Mouse (Mus musculus) cerebellum, postnatal 36 days (tissue): ENCODE measurements at regions not wholly inside any gene's neighbourhood (a gene's known extent, or its start where the extent isn't known, plus 50 kb on each side); places are given as distances from the start of the nearest gene placed in this dataset.

ENCODE experiments used
- DNase-seq, 2 experiments: peaks; one replicate each; pipeline ENCODE4 v3.0.0; 2021 to 2022; ENCODE audit warnings: mixed read lengths in 2 of 2

- no peak for DNase-seq
These were observed 273.1 kb downstream of the Atp23 start for GRCm38 (mm10) chr10:126628057-126628456.

- no peak for DNase-seq
These were observed 275.7 kb downstream of the Atp23 start for GRCm38 (mm10) chr10:126625466-126625865.

- DNase-seq = no peak
These were observed 280.4 kb downstream of the Atp23 start for GRCm38 (mm10) chr10:126620802-126621201.

- no peak for DNase-seq
These were observed 281.2 kb downstream of the Atp23 start for GRCm38 (mm10) chr10:126619970-126620369.

GRCm38 (mm10) chr10:126612226-126612625 lies 288.9 kb downstream of the Atp23 start:
- DNase-seq = no peak

GRCm38 (mm10) chr10:126610506-126610905 lies 290.6 kb downstream of the Atp23 start:
- no peak for DNase-seq

GRCm38 (mm10) chr10:126599686-126600085 lies 301.5 kb downstream of the Atp23 start:
- no peak for DNase-seq

GRCm38 (mm10) chr10:126568155-126568554 lies 333.0 kb downstream of the Atp23 start:
- DNase-seq = no peak

GRCm38 (mm10) chr10:126565326-126565725 lies 335.8 kb downstream of the Atp23 start:
- DNase-seq = no peak

- no peak for DNase-seq
These were observed 346.1 kb downstream of the Atp23 start for GRCm38 (mm10) chr10:126555080-126555479.

- DNase-seq = no peak
These were observed 369.2 kb downstream of the Atp23 start for GRCm38 (mm10) chr10:126531950-126532349.

- DNase-seq = peak in 1 of 2 experiments; percentile 50
These were observed 369.8 kb downstream of the Atp23 start for GRCm38 (mm10) chr10:126531368-126531767.

- no peak for DNase-seq
These were observed 372.4 kb downstream of the Atp23 start for GRCm38 (mm10) chr10:126528801-126529200.

GRCm38 (mm10) chr10:126526186-126526585 lies 375.0 kb downstream of the Atp23 start:
- no peak for DNase-seq

- DNase-seq = peak in 1 of 2 experiments; percentile 6
These were observed 379.0 kb downstream of the Atp23 start for GRCm38 (mm10) chr10:126521836-126522815.

- DNase-seq = peak; percentile 72 to 82
These were observed 380.2 kb downstream of the Atp23 start for GRCm38 (mm10) chr10:126520973-126521372.

GRCm38 (mm10) chr10:126513185-126513584 lies 388.0 kb downstream of the Atp23 start:
- no peak for DNase-seq

GRCm38 (mm10) chr10:126511511-126511910 lies 389.6 kb downstream of the Atp23 start:
- DNase-seq = peak; percentile 83 to 85

- DNase-seq = no peak
These were observed 395.2 kb downstream of the Atp23 start for GRCm38 (mm10) chr10:126505988-126506387.

GRCm38 (mm10) chr10:126502013-126502688 lies 399.0 kb downstream of the Atp23 start:
- DNase-seq = no peak

- no peak for DNase-seq
These were observed 402.4 kb downstream of the Atp23 start for GRCm38 (mm10) chr10:126498726-126499125.

GRCm38 (mm10) chr10:126493734-126494133 lies 407.4 kb downstream of the Atp23 start:
- no peak for DNase-seq

GRCm38 (mm10) chr10:126492211-126492610 lies 408.9 kb downstream of the Atp23 start:
- no peak for DNase-seq

- no peak for DNase-seq
These were observed 416.0 kb downstream of the Atp23 start for GRCm38 (mm10) chr10:126485129-126485528.
